Mouse (Mus musculus): ENCODE results near the gene Usf3.

Gene Usf3

GRCm38 (mm10) chr16:44240406-44240805 lies 67.4 kb downstream of the Usf3 start:
- no peak for DNase-seq

GRCm38 (mm10) chr16:44242633-44243032 lies 69.6 kb downstream of the Usf3 start:
- peak; percentile 68 for DNase-seq

DNA sequence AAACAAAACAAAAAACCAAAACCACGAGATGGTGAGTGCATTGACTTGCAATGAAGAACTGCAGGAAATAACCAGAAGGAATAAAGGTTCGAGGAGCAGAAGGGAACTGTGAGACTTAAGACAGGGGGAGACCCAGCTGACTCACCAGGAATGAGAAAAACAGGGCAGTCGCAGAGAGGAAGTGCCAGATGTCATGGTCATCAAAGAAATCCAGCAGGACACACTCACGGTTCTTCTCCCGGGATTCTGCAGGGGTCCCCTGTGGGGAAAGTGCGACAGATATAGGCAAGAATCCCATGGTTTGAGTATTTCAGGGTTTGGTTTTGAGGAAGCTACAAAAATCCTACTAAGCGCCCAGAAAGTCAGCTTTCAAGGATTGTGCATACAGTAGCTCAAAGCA lies 70.3 kb downstream of the Usf3 start:
- DNase-seq, result no peak

GRCm38 (mm10) chr16:44249985-44250384 lies 76.9 kb downstream of the Usf3 start:
- DNase-seq, result no peak

DNA sequence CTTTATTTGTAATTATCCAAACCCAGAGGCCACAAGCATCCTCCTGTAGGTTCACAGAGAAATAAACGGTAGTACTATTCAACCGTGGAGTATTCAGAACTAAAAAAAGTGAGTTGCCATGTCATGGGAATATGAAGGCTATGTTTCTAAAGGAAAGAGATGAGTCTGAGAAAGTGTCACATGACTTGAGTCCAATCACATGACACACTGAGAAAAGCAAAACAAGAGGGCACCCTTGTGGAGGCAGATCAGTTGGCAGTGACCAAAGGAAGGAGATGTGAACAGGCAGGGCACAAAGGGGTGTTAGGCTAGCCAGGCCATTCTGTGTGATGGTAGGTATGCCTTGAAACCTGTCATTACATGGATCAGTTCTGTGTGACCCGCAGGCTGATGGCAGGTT lies 79.7 kb downstream of the Usf3 start:
- DNase-seq, result no peak

- DNase-seq, result no peak
Measured at GRCm38 (mm10) chr16:44253797-44254634, 81.0 kb downstream of the Usf3 start.

DNA sequence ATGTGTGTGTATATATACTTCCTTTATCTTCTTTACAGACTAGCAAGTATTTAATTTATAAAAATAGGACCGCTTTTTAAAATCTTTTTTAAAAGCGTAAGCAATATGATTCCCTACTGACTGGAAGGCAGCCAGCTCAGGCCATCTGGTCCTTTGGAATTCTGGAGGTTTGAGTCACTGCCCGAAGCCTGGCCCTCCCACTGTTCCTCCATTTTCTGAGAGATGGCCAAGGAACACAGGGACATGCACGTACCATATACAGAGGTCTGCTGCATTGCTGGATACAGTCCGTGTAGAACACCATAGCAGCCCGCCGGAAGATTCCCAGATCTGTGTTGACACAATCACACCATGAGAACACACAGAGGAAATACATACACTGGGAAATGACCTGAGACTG lies 81.7 kb downstream of the Usf3 start:
- peak; percentile 9 for DNase-seq

GRCm38 (mm10) chr16:44257476-44257875 lies 84.4 kb downstream of the Usf3 start:
- no peak for DNase-seq

DNA sequence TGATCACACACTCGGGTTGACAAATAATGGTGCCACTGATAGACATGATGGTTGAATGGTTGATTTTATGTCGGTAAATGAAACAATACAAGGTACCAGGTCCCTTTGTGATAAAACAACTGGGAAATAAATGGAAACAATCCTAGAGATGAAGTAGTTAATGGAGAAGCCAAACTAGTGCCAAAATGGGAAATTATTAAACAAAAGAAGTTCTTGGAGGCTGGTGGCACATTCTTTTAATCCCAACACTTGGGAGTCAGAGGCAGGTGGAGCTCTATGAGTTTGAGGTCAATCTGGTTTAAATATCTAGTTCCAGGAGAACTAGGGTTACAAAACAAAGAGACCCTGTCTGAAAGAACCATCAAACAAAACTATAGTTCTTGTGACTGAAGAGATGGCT lies 91.9 kb downstream of the Usf3 start:
- DNase-seq, result no peak

GRCm38 (mm10) chr16:44265562-44265961 lies 92.5 kb downstream of the Usf3 start:
- peak; percentile 81 for DNase-seq

DNA sequence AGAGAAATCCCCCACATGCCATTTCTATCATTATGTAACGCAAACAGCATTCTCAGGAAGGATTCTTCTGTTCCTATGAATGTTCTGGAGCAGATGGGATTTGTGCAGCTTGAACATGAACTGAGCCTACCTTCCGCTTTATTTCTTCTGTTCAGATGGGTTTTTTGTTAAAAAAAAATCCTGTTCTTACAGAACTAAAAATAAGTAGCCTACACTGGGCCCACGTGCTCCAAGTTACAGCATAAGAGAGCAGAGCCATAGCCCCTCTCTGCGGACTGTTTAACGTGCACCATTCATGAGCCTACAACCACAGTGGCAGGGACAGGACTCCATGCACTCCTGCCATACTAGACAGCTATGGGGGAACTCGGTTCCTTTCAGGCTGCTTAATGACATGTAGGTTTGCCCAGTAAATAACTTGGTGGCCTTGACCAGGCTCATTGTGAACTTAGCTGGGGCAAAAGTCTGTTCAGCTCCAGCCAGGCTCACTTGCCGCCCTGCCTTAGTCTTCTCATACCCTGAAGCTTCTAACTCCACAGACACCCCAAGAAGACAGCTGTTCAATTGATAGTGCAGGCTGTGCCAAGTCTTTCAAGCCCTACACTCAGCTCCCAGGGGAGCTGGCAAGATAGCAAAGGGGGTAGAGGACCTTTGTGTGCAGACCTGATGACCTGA lies 95.6 kb downstream of the Usf3 start:
- DNase-seq, result no peak

DNA sequence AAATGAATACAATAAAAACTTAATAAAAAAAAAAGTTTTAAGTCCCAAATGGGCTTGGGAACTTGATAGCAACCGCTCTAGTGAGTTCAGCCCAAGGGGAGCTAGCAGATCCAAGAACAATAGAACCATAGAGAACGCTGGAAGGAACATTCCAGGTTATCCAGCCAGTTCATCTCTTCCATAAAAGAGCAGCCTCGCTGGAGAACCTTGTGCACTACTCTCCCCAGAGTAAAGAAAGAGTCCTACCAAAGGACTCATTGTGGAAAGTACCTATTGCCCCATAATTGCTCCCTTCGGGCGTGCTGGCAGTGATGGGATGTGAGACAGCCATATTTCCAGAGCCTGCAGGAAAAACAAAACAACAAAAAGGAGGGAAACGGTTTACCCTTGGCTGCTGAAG lies 96.5 kb downstream of the Usf3 start:
- no peak for DNase-seq

DNA sequence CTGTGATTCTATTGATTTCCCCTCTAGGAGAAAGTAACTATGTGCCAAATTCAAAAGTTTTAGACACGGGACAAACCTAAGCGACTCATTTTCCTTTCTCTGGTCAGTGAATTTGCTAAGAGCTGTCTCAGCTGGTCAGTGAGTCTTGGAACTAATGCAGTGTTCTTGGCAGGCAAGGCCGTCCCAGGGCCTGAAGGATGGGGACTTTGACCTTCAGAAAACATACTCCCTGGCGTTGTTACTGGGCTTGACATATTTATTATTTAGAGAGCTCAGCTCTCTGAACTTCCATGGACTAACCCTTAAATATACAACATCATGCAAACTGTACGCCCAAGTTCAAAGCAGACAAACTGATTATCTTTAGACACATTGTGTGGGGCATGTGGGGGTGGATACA lies 97.6 kb downstream of the Usf3 start:
- no peak for DNase-seq

GRCm38 (mm10) chr16:44271371-44272038 lies 98.5 kb downstream of the Usf3 start:
- DNase-seq, result no peak
